Mouse (Mus musculus): ENCODE measurements around the gene Plpp6. TPM values are rescaled to one million over a fixed set of nuclear protein-coding genes. Genes with fewer than 3 reads are reported as not detected.
A peak's percentile ranks its signal among the peaks of the same experiment; 100 is the strongest.

Plpp6 gene
- 2.0 and 3.0 TPM in 2 replicates for total RNA-seq (2012; rRNA removed)

DNA sequence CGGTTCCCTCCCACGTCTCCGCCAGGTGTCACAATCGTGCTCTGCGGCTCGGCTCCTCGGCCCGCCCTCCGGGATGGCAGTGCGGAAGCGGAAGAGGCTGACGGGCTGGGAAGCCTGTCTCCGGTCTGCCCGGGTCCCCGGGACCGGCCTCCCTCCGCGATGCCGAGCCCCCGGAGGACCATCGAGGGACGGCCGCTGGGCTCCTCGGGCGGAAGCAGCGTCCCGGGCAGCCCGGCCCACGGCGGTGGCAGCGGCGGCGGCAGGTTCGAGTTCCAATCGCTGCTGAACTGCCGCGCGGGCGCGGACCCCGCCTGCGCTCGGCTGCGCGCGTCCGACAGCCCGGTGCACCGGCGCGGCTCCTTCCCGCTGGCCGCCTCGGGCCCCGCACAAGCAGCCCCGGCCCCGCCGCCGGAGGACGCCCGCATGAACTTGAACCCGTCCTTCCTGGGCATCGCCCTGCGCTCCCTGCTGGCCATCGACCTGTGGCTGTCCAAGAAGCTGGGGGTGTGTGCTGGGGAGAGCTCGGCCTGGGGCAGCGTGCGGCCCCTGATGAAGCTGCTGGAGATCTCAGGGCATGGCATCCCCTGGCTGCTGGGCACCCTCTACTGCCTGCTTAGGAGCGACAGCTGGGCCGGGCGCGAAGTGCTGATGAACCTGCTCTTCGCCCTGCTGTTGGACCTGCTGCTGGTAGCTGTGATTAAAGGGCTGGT, at the start of gene Plpp6:
Gene Plpp6 (plus strand): TSS at position 112 of the 710 bp plus-strand sequence.
- peak; percentile 59 for DNase-seq (ENCODE audit: low read depth, low spot score)
- Histone ChIP-seq H3K9ac (ENCODE audit: insufficient read depth, low read depth, low read length, poor library complexity, severe bottlenecking) (peak within 1 kb of the TSS; percentile 89), H3K4me3 (ENCODE audit: insufficient read depth in 1 of 2, low read depth in 1 of 2, low read length in 2 of 2, poor library complexity in 1 of 2, severe bottlenecking in 1 of 2) (peak within 1 kb of the TSS; percentile 94 to 96), H3K9me3 (ENCODE audit: control insufficient read depth, insufficient read depth, low read depth, low read length) (no peaks in the 10 kb centered on the region), H3K27ac (ENCODE audit: insufficient read depth, low read depth, low read length, poor library complexity, severe bottlenecking) (no peak within 1 kb of the TSS), H3K4me1 (ENCODE audit: control insufficient read depth in 2 of 2, insufficient read depth in 2 of 2, low read length in 2 of 2, poor library complexity in 1 of 2) (peaks cover 0 to 4% of the 10 kb centered on the region in 2 experiments; a peak in 2 of 4 replicates), H3K36me3 (ENCODE audit: control insufficient read depth, insufficient read depth, low read length, poor library complexity, severe bottlenecking) (no peaks in the 10 kb centered on the region)
- in situ Hi-C loops (cut with MboI; ENCODE audit: low sequenced_read_pairs in 2 of 2, unreplicated experiment in 2 of 2) = no loop called here
- TF ChIP-seq ZNF384 (IDR thresholded peaks at IDR 0.05; ENCODE audit: low read depth, low read length) = no peak
- no peak for TF ChIP-seq CHD2 (IDR thresholded peaks at IDR 0.05; ENCODE audit: low read depth, low read length)
- no peak for TF ChIP-seq HCFC1 (IDR thresholded peaks at IDR 0.05; ENCODE audit: borderline replicate concordance, insufficient read depth, low read length)
- TF ChIP-seq ZC3H11A (IDR thresholded peaks at IDR 0.05; ENCODE audit: borderline replicate concordance, low read depth, low read length) = no peak
- no peak for TF ChIP-seq MAFK (IDR thresholded peaks at IDR 0.05; ENCODE audit: insufficient read depth, low read depth, low read length)

- DNase-seq (ENCODE audit: low read depth, low spot score) = no peak
- in situ Hi-C loops (cut with MboI; ENCODE audit: low sequenced_read_pairs in 2 of 2, unreplicated experiment in 2 of 2) = no loop called here
- TF ChIP-seq ZC3H11A (IDR thresholded peaks at IDR 0.05; ENCODE audit: borderline replicate concordance, low read depth, low read length) = no peak
- no peak for TF ChIP-seq ZNF384 (IDR thresholded peaks at IDR 0.05; ENCODE audit: low read depth, low read length)
- TF ChIP-seq CHD2 (IDR thresholded peaks at IDR 0.05; ENCODE audit: low read depth, low read length) = no peak
- TF ChIP-seq HCFC1 (IDR thresholded peaks at IDR 0.05; ENCODE audit: borderline replicate concordance, insufficient read depth, low read length) = no peak
- no peak for TF ChIP-seq MAFK (IDR thresholded peaks at IDR 0.05; ENCODE audit: insufficient read depth, low read depth, low read length)
Observed at GRCm38 (mm10) chr19:28914598-28914997, 49.2 kb upstream of the Plpp6 start.

DNA sequence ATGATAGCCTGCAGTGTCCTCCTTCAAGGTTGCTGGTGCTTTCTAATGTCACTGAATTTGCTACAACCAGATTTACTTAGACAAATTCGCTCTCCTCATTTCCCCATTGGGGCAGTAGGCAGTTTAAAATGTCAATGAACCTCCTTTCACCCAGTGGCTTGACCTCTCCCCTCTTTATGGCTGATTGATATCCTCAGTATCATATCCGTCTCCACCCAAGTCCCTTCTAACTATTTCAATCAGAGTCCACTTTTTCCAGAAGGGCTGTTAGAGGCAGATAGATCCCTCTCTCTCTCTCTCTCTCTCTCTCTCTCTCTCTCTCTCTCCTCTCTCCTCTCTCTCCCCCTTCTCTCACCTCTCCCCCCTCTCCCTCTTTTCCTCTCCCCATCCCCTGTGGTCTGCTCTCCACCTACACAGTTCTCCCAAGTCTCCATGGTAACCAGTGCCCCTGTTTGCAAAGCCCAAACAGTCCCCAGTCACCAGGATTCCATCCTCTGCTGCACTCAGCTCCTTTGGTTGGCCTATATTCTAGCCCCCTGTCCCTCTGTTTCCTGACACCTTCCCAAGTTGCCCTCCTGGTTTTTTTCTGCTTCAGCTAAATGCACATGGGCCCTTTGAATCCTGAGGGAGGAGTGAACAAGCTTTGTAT, 48.0 kb upstream of the Plpp6 start:
- no peaks in the 10 kb centered on the region for H3K36me3 ChIP-seq (ENCODE audit: control insufficient read depth, insufficient read depth, low read length, poor library complexity, severe bottlenecking)
- H3K9me3 ChIP-seq (ENCODE audit: control insufficient read depth, insufficient read depth, low read depth, low read length) = no peaks in the 10 kb centered on the region
- H3K4me3 ChIP-seq (ENCODE audit: insufficient read depth in 1 of 2, low read depth in 1 of 2, low read length in 2 of 2, poor library complexity in 1 of 2, severe bottlenecking in 1 of 2) = no peak overlapping the region
- H3K4me1 ChIP-seq (ENCODE audit: control insufficient read depth in 2 of 2, insufficient read depth in 2 of 2, low read length in 2 of 2, poor library complexity in 1 of 2) = no peaks in the 10 kb centered on the region
- no peak overlapping the region for H3K9ac ChIP-seq (ENCODE audit: insufficient read depth, low read depth, low read length, poor library complexity, severe bottlenecking)
- TF ChIP-seq MAFK (IDR thresholded peaks at IDR 0.05; ENCODE audit: insufficient read depth, low read depth, low read length) = no peak
- no peak for TF ChIP-seq CHD2 (IDR thresholded peaks at IDR 0.05; ENCODE audit: low read depth, low read length)
- no peak for TF ChIP-seq ZC3H11A (IDR thresholded peaks at IDR 0.05; ENCODE audit: borderline replicate concordance, low read depth, low read length)
- no peak for TF ChIP-seq HCFC1 (IDR thresholded peaks at IDR 0.05; ENCODE audit: borderline replicate concordance, insufficient read depth, low read length)
- TF ChIP-seq ZNF384 (IDR thresholded peaks at IDR 0.05; ENCODE audit: low read depth, low read length) = no peak
- in situ Hi-C loops (cut with MboI; ENCODE audit: low sequenced_read_pairs in 2 of 2, unreplicated experiment in 2 of 2) = no loop called here
- H3K27ac ChIP-seq (ENCODE audit: insufficient read depth, low read depth, low read length, poor library complexity, severe bottlenecking) = no peak overlapping the region
- no peak for DNase-seq (ENCODE audit: low read depth, low spot score)

More at GRCm38 (mm10) chr19:28914598-28914997, 49.2 kb upstream of the Plpp6 start:
- H3K4me3 ChIP-seq (ENCODE audit: insufficient read depth in 1 of 2, low read depth in 1 of 2, low read length in 2 of 2, poor library complexity in 1 of 2, severe bottlenecking in 1 of 2) = no peak overlapping the region
- H3K9me3 ChIP-seq (ENCODE audit: control insufficient read depth, insufficient read depth, low read depth, low read length) = no peaks in the 10 kb centered on the region
- H3K27ac ChIP-seq (ENCODE audit: insufficient read depth, low read depth, low read length, poor library complexity, severe bottlenecking) = no peak overlapping the region
- no peak overlapping the region for H3K9ac ChIP-seq (ENCODE audit: insufficient read depth, low read depth, low read length, poor library complexity, severe bottlenecking)
- H3K36me3 ChIP-seq (ENCODE audit: control insufficient read depth, insufficient read depth, low read length, poor library complexity, severe bottlenecking) = no peaks in the 10 kb centered on the region
- H3K4me1 ChIP-seq (ENCODE audit: control insufficient read depth in 2 of 2, insufficient read depth in 2 of 2, low read length in 2 of 2, poor library complexity in 1 of 2) = no peaks in the 10 kb centered on the region

- Histone ChIP-seq H3K4me1 (ENCODE audit: control insufficient read depth in 2 of 2, insufficient read depth in 2 of 2, low read length in 2 of 2, poor library complexity in 1 of 2) (no peaks in the 10 kb centered on the region), H3K9me3 (ENCODE audit: control insufficient read depth, insufficient read depth, low read depth, low read length) (no peaks in the 10 kb centered on the region), H3K36me3 (ENCODE audit: control insufficient read depth, insufficient read depth, low read length, poor library complexity, severe bottlenecking) (no peaks in the 10 kb centered on the region), H3K9ac (ENCODE audit: insufficient read depth, low read depth, low read length, poor library complexity, severe bottlenecking) (no peak overlapping the region), H3K4me3 (ENCODE audit: insufficient read depth in 1 of 2, low read depth in 1 of 2, low read length in 2 of 2, poor library complexity in 1 of 2, severe bottlenecking in 1 of 2) (no peak overlapping the region), H3K27ac (ENCODE audit: insufficient read depth, low read depth, low read length, poor library complexity, severe bottlenecking) (no peak overlapping the region)
- TF ChIP-seq ZNF384 (IDR thresholded peaks at IDR 0.05; ENCODE audit: low read depth, low read length) (no peak), ZC3H11A (IDR thresholded peaks at IDR 0.05; ENCODE audit: borderline replicate concordance, low read depth, low read length) (no peak), CHD2 (IDR thresholded peaks at IDR 0.05; ENCODE audit: low read depth, low read length) (no peak), HCFC1 (IDR thresholded peaks at IDR 0.05; ENCODE audit: borderline replicate concordance, insufficient read depth, low read length) (no peak), MAFK (IDR thresholded peaks at IDR 0.05; ENCODE audit: insufficient read depth, low read depth, low read length) (no peak)
- DNase-seq (ENCODE audit: low read depth, low spot score) = no peak
- in situ Hi-C loops (cut with MboI; ENCODE audit: low sequenced_read_pairs in 2 of 2, unreplicated experiment in 2 of 2) = no loop called here
Observed at GRCm38 (mm10) chr19:28916492-28916891, 47.3 kb upstream of the Plpp6 start.

Measured in ES-E14 (cell line).